Mouse (Mus musculus) bone marrow, adult 2 months (tissue): ENCODE results near the gene Hist2h2bb. TPM values are rescaled to one million over a fixed set of nuclear protein-coding genes. Genes with fewer than 3 reads are reported as not detected.
A peak's percentile ranks its signal among the peaks of the same experiment; 100 is the strongest.

Source experiments
- H3K27ac ChIP-seq: fragments of 200-500 bp; 2 replicates; pipeline ENCODE4 v1.5.1; 2012; ENCODE audit warnings: low read depth, mild to moderate bottlenecking, control low read depth, inconsistent platforms, low read length; ENCODE audit not compliant: control insufficient read depth, poor library complexity, insufficient read depth
- H3K4me1 ChIP-seq: fragments of 200-500 bp; 2 replicates; pipeline ENCODE4 v1.6.1; 2011; ENCODE audit warnings: low read length; ENCODE audit not compliant: control insufficient read depth, insufficient read depth
- H3K4me3 ChIP-seq: fragments of 200-500 bp; replicated peaks from 2 replicates; pipeline ENCODE3; 2011; ENCODE audit warnings: mild to moderate bottlenecking, low read depth, low read length, control low read depth; ENCODE audit not compliant: control insufficient read depth
- CTCF ChIP-seq: fragments of 200-500 bp; IDR thresholded peaks from 2 replicates; pipeline ENCODE4 v1.5.1; 2011; ENCODE audit warnings: low read length, control low read depth; ENCODE audit not compliant: control insufficient read depth, insufficient read depth
- POLR2A ChIP-seq: fragments of 200-500 bp; IDR thresholded peaks from 2 replicates; pipeline ENCODE4 v1.6.1; 2011; ENCODE audit warnings: low read depth, mild to moderate bottlenecking, control low read depth, low read length, borderline replicate concordance; ENCODE audit not compliant: control insufficient read depth
- WGBS: fragments of 180-500 bp; shearing (Covaris S2); methylation state at CpG from one replicate; pipeline ENCODE4 v1.1.7; 2018; 5-methylcytosine and 5-hydroxymethylcytosine counted together
- polyA plus RNA-seq: library from polyadenylated mRNA; stranded (reverse); fragments of >200 nt; gene quantifications from 2 replicates; pipeline ENCODE4 v1.2.4, GENCODE M21; 2011; ENCODE audit warnings: low replicate concordance; ENCODE audit not compliant: missing spikeins, insufficient read depth, insufficient read length

Hist2h2bb gene
- polyA plus RNA-seq, 1 experiment = 132 TPM

DNA sequence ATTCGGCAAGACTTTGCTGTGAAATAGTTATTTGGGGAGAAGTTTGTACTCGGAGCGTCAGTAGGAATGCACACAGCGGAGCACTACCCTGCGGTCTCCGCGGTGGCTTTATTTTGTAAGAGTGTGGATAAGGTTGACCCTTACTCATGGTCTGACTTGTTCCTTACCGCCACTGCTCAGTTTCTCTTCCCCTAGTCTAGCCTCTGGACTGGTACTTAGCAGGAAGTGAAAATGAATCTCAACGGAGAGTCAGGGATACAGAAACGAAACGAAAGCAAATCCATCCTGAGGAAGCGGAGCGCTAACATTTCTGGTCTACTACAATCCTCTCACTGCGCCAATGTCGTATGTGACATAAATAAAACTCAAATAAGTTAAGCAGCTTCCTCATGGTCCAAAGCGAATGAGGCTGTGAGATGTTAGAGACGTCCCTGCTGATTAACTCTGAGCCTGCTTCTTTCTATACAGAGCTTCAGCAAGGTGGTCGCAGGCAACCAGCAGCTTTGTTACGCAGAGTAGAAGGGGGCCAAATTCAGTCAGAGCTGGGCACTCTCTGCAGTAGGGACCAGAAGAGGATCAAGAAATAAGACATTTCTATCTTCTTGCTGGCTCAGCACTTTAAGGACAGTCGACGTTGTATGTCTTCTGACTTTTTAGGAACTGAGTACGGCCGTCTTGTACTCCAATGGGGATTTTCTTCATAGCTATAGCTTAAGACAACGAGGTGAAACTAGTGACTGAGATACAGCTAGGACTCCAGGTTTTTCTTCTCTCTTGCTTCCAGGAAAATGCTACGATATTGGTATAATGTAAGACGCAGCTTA is 31.4 kb downstream of the Hist2h2bb start:
- Histone ChIP-seq H3K27ac (peak overlapping the region; percentile 44; the same call in 1 of the 2 replicates), H3K4me1 (no peaks in the 10 kb centered on the region), H3K4me3 (peak overlapping the region; percentile 25)
- WGBS = 31% methylated on average over 26 of the region's 26 CpGs
- no peak for TF ChIP-seq POLR2A
- TF ChIP-seq CTCF = no peak

DNA sequence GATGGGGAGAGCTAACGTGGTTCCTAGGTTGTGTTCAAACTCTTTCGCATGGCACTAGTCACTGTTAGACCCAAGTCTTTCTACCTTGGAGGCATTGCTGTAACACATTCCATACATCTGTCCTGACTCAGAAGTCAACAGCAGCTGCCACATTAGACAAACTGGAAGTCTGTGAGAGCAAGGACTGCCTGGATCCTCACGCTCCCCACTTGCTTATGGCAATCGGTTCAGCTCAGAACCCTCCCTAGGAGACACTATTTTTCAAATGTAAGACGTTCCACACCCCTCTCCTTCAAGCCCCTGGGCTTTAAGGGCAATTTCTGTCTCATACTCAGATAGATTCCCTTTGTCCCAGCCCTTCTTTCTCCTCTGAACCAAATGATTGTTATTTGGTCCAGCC is 32.5 kb downstream of the Hist2h2bb start:
- Histone ChIP-seq H3K4me3 (no peak overlapping the region), H3K4me1 (no peaks in the 10 kb centered on the region), H3K27ac (no peak overlapping the region)
- 88% methylated on average over 5 of the region's 5 CpGs for WGBS
- TF ChIP-seq CTCF (no peak), POLR2A (no peak)

DNA sequence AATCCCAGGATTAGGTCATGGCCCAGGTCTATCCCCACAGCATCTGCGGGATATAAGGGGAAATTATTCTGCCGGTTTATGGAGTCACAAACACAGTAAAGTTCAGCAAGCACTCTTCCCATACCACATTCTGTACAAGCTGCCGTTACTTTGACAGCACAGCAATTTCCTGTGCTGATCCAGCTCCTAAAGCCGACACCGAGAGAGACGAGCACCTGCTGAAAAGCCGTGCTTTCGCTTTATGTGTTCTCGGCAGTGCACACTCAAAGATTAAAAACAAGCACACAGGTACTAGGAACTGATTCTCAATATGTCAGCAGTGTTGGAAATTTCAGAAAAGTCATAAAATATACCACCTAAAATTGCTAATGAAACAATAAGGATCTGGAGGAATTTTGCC is 37.0 kb downstream of the Hist2h2bb start:
- H3K27ac ChIP-seq = no peak overlapping the region
- H3K4me3 ChIP-seq = no peak overlapping the region
- TF ChIP-seq POLR2A = no peak
- no peak for TF ChIP-seq CTCF
- 17% methylated on average over 9 of the region's 9 CpGs for WGBS
- no peaks in the 10 kb centered on the region for H3K4me1 ChIP-seq

DNA sequence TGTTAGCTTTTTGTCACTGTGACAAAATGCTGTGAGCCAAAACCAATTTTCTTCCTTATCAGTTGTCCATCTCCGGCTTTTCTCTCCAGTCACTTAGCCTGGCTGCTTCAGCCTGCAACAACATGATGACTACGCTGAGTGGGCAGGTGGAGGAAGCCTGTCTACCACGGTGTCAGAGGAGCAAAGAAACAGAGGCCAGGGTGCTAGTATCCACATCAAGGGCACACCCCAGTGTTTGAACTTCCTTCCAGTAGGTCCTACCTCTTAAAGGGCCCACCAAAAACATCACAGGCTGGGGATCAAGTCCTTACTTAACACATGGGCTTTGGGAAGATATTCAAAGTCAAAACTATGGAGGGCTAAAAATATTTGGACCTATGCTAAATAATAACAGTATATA is 39.9 kb downstream of the Hist2h2bb start:
- no peak overlapping the region for H3K27ac ChIP-seq
- 52% methylated on average over 3 of the region's 3 CpGs for WGBS
- no peak overlapping the region for H3K4me3 ChIP-seq
- TF ChIP-seq CTCF = no peak
- TF ChIP-seq POLR2A = no peak
- H3K4me1 ChIP-seq = no peaks in the 10 kb centered on the region

GRCm38 (mm10) chr3:96312341-96313098 is 43.0 kb downstream of the Hist2h2bb start:
- TF ChIP-seq CTCF (no peak), POLR2A (no peak)
- Histone ChIP-seq H3K4me1 (no peaks in the 10 kb centered on the region), H3K27ac (no peak overlapping the region), H3K4me3 (no peak overlapping the region)
- WGBS = 66% methylated on average over 8 of the region's 8 CpGs

Other genes with a start within 250 kb of the Hist2h2bb start
- gene Vps45, start 211.3 kb upstream of the Hist2h2bb start, polyA plus RNA-seq = 11.8 and 20.1 TPM in 2 replicates
- 14.6 and 22.2 TPM in 2 replicates for gene Otud7b, start 165.2 kb upstream of the Hist2h2bb start, polyA plus RNA-seq
- 6.3 and 10.1 TPM in 2 replicates for gene Mtmr11, start 107.7 kb upstream of the Hist2h2bb start, polyA plus RNA-seq
- gene Sf3b4, start 97.4 kb upstream of the Hist2h2bb start, polyA plus RNA-seq = 14.9 and 25.7 TPM in 2 replicates
- 5.7 and 6.2 TPM in 2 replicates for gene Sv2a, start 88.6 kb upstream of the Hist2h2bb start, polyA plus RNA-seq
- gene Bola1, start 50.0 kb upstream of the Hist2h2bb start, polyA plus RNA-seq = 11.5 and 12.7 TPM in 2 replicates
- gene Hist2h2ab, start 49.9 kb upstream of the Hist2h2bb start, polyA plus RNA-seq = 26.5 TPM in 1 of 2 replicates, not detected in the other
- gene Hist2h2ac, start 48.9 kb upstream of the Hist2h2bb start, polyA plus RNA-seq = 7.5 and 25.1 TPM in 2 replicates
- 8.6 and 9.4 TPM in 2 replicates for gene Hist2h2be, start 48.6 kb upstream of the Hist2h2bb start, polyA plus RNA-seq
- gene Hist2h3c2, start 30.6 kb upstream of the Hist2h2bb start, polyA plus RNA-seq = 50.6 and 79.9 TPM in 2 replicates
- 80.4 and 139 TPM in 2 replicates for gene Hist2h2aa2, start 29.5 kb upstream of the Hist2h2bb start, polyA plus RNA-seq
- 4.5 TPM in 1 of 2 replicates, not detected in the other for gene Hist2h2aa1, start 24.3 kb upstream of the Hist2h2bb start, polyA plus RNA-seq
- not detected in 2 replicates for gene Hist2h3c1, start 23.1 kb upstream of the Hist2h2bb start, polyA plus RNA-seq
- 25.3 and 31.8 TPM in 2 replicates for gene Hist2h4, start 6.4 kb upstream of the Hist2h2bb start, polyA plus RNA-seq
- 20.8 and 28.9 TPM in 2 replicates for gene Hist2h3b, start 1.1 kb upstream of the Hist2h2bb start, polyA plus RNA-seq
- gene Fcgr1, start 24.2 kb downstream of the Hist2h2bb start, polyA plus RNA-seq = 2.2 and 6.2 TPM in 2 replicates
- gene BC107364, start 182.6 kb downstream of the Hist2h2bb start, polyA plus RNA-seq = not detected in 2 replicates